Mouse (Mus musculus): ENCODE data around the gene Rabl3.

DNA sequence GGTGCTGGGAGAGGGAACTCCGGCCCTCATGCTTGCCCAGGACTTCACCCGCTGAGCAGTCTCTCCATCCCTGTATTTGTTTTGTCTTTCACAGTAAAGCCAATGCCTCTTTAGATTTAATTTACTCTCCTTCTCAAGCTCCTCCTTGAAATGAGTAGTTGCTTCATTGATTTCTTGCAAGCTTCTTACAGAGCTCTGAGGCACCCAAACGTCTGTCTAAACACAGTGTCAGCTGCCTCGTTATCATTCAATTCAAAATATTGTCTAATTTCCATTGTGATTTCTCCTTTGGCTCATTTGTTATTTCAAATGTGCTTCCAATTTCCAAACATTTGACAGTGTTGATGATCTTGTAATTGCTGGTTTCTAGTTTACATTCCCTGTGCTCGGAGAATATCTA lies 6.6 kb downstream of the Rabl3 start:
- TF ChIP-seq CTCF (IDR thresholded peaks at IDR 0.05; ENCODE audit: extremely low read depth, insufficient read depth, insufficient read length, insufficient replicate concordance) (no peak), POLR2A (IDR thresholded peaks at IDR 0.05; ENCODE audit: low read depth, low read length) (no peak)
